Mouse (Mus musculus): ENCODE results near the gene Kif16b. TPM values are rescaled to one million over a fixed set of nuclear protein-coding genes. Genes with fewer than 3 reads are reported as not detected.
A peak's percentile ranks its signal among the peaks of the same experiment; 100 is the strongest.

Kif16b gene
- polyA plus RNA-seq, 1 experiment from 2014 or later = 3.9 TPM

DNA sequence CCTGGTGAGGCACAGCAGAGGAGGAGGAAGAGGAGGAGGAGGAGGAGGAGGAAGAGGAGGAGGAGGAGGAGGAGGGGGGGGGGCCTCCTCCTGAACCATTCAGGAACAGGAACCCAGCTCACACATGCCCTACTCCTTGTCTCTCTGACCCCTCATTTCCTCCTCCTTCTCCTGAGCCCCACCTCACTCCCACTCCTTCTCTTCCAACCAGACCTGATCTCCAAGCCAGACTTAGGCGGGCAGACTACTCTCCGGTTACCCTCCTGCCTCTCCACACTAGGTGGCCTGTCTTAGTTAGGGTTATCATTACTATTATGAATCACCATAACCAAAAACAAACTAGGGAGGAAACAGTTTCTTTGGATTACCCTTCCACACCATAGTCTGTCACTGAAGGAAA, 10.0 kb downstream of the Kif16b start:
- Histone ChIP-seq H3K27me3 (no peaks in the 10 kb centered on the region), H3K36me3 (no peaks in the 10 kb centered on the region), H3K4me1 (replicated peaks) (no peaks in the 10 kb centered on the region), H3K27ac (no peak overlapping the region), H3K4me2 (replicated peaks) (no peak overlapping the region), H3K4me3 (replicated peaks) (no peak overlapping the region), H3K9ac (replicated peaks) (no peak overlapping the region), H3K9me3 (no peaks in the 10 kb centered on the region)
- ATAC-seq = no peak
- 75% methylated on average over 2 of the region's 2 CpGs for WGBS

DNA sequence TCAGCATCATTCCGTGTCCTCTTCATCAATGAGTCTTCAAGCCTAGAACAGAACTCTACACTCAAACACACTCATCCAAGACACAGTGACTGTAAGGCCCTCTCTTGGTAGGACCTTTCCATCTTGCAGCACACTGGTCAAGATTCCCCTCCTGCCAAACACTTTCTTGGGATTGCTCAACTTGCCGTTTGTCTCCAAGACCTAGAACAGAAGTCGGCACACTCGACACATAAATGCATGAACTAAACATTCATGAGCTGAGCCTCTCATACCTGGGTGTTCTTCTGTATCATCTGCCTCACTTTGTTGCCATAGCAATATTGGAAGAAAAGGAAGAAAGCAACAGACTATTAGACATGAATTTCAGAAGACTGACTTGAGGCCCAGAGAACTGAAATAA, 16.9 kb downstream of the Kif16b start:
- Histone ChIP-seq H3K9me3 (no peaks in the 10 kb centered on the region), H3K9ac (replicated peaks) (no peak overlapping the region), H3K27ac (no peak overlapping the region), H3K4me1 (replicated peaks) (no peaks in the 10 kb centered on the region), H3K36me3 (no peaks in the 10 kb centered on the region), H3K4me2 (replicated peaks) (no peak overlapping the region), H3K27me3 (no peaks in the 10 kb centered on the region), H3K4me3 (replicated peaks) (no peak overlapping the region)
- no peak for ATAC-seq
- WGBS = 97% methylated on average over 4 of the region's 4 CpGs

DNA sequence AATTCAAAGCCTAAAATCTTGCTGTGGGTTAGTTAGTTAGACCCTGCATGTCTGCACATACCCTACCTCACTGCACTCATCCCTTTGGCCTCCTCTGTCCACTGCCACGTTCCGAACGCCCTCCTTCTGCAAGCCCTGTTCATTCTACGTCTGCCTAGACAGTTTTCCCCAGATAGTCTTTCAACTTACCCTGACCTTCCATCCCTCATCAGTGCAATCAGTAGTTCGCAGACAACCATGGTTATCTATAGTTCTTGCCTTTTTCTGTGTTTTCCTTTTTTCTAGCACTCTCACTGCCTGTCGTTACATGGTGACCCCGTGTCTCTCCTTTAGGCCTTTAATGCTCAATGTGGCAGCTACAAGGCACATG, 17.7 kb downstream of the Kif16b start:
- H3K27ac ChIP-seq = no peak overlapping the region
- ATAC-seq = no peak
- H3K9me3 ChIP-seq = no peaks in the 10 kb centered on the region
- no peaks in the 10 kb centered on the region for H3K27me3 ChIP-seq
- H3K4me2 ChIP-seq (replicated peaks) = no peak overlapping the region
- H3K9ac ChIP-seq (replicated peaks) = no peak overlapping the region
- no peaks in the 10 kb centered on the region for H3K36me3 ChIP-seq
- WGBS = 91% methylated on average over 7 of the region's 7 CpGs
- no peaks in the 10 kb centered on the region for H3K4me1 ChIP-seq (replicated peaks)
- H3K4me3 ChIP-seq (replicated peaks) = no peak overlapping the region

DNA sequence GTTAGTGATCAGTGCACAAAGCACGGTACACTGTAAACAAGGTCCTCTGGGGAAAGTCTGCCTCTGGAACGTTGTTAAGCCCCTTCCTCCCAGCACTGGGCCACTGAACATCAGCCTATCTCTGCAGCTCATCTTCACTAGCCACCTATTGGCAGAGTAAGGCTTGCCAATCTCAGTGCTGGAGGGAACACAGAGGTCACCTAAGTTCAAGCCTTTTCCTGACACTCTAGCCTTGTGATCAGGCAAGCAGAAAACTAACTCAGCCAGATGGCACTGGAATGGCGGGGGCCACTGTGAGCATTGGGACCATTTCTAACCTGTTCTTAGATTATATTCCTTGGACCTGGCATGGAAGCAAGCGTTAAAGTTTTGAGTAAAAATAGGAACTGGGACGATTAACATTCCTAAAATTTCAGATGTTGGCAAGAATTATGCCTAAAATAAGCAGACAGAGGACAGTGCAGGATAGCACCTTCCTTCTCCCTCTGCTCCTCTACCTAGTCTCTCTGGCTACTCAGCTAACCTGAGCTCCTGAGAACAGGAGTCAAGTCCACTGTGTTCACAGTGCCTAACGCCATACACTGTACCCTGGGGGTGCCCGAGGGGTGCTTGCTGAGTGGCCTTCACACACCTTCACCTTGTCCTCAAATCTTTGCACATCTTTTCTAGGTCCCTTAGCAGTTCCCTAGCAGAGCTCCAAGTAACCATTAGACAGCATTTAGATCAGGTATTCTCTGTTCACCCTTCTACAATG, 18.3 kb downstream of the Kif16b start:
- WGBS = 58% methylated on average over 7 of the region's 7 CpGs

DNA sequence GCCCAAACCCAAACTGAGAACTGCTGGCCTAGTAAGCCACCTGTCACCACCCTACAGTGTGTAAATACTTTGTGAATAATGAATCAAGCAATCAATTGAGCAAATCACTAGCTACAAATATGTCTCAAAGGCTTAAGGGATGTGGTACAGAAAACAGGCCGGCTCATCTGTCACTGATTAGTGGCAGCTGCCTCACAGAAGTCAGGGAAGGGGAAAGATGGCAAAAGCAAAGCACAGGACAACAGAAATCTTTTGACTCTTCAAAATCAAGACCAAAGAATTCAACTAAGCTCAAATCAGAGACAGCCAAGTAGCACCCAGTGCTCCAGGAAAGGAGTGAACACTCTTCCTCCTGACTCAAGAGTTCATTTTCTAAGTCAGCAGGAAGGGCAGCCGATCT, 18.9 kb downstream of the Kif16b start:
- H3K36me3 ChIP-seq = no peaks in the 10 kb centered on the region
- no peak overlapping the region for H3K4me2 ChIP-seq (replicated peaks)
- no peak for ATAC-seq
- H3K9me3 ChIP-seq = no peaks in the 10 kb centered on the region
- H3K9ac ChIP-seq (replicated peaks) = no peak overlapping the region
- H3K4me3 ChIP-seq (replicated peaks) = no peak overlapping the region
- WGBS = 47% methylated on average over 2 of the region's 2 CpGs
- no peaks in the 10 kb centered on the region for H3K27me3 ChIP-seq
- H3K4me1 ChIP-seq (replicated peaks) = no peaks in the 10 kb centered on the region
- H3K27ac ChIP-seq = no peak overlapping the region

More for the DNA sequence above, 18.3 kb downstream of the Kif16b start:
- Histone ChIP-seq H3K27ac (no peak overlapping the region), H3K27me3 (no peaks in the 10 kb centered on the region), H3K9ac (replicated peaks) (no peak overlapping the region), H3K4me2 (replicated peaks) (no peak overlapping the region), H3K9me3 (no peaks in the 10 kb centered on the region), H3K36me3 (no peaks in the 10 kb centered on the region), H3K4me3 (replicated peaks) (no peak overlapping the region), H3K4me1 (replicated peaks) (no peaks in the 10 kb centered on the region)
- ATAC-seq = 0 out of 2 replicates have a peak, but pooled peaks have one; percentile 45

DNA sequence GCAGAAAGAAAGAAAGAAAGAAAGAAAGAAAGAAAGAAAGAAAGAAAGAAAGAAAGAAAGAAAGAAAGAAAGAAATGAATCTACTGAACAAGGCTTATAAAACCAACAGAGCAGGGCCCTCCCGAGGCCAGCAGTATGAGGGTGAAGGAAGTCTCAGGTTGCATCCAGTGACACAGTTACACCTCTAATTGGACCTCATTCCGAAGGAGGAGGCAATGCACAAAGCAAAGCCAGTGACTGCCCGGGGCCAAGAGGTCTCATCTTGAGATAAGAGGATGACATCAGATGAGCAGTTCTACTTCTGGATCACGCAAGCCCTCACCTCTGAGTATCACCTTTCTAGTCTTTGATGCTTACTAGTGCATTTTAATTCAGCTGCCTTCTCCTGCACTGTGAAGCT, 20.2 kb downstream of the Kif16b start:
- 66% methylated on average over 4 of the region's 4 CpGs for WGBS
- no peak for ATAC-seq
- Histone ChIP-seq H3K36me3 (no peaks in the 10 kb centered on the region), H3K9me3 (no peaks in the 10 kb centered on the region), H3K9ac (replicated peaks) (no peak overlapping the region), H3K4me2 (replicated peaks) (no peak overlapping the region), H3K4me1 (replicated peaks) (no peaks in the 10 kb centered on the region), H3K27ac (no peak overlapping the region), H3K4me3 (replicated peaks) (no peak overlapping the region), H3K27me3 (no peaks in the 10 kb centered on the region)

DNA sequence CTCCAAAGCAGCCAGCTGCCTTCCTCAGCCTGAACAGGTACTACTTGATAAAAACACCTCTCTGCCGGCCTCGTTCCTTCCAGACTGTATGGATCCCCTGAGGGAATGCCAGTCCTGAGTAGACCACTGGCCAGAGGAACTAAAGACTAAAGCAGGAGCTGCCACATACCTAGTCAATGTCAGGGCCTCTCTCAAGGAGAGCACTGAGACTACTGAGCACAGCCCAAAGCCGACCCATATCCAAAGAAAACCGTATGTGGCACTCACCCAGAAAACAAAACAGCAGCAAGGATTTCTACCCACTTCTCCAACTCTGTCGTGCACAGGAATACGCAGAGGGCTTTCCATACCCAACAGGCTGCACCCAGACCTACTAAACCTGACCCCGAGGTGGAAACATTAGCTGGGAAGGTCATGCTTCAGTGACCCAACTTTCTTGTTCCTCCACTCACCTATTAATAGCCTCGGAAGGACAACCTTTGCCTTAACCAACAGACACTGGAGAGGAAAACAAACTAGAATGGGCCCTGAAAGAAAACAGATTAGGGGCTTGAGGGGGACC, 22.0 kb downstream of the Kif16b start:
- Histone ChIP-seq H3K36me3 (no peaks in the 10 kb centered on the region), H3K9ac (replicated peaks) (no peak overlapping the region), H3K27ac (no peak overlapping the region), H3K27me3 (no peaks in the 10 kb centered on the region), H3K4me2 (replicated peaks) (no peak overlapping the region), H3K4me3 (replicated peaks) (no peak overlapping the region), H3K4me1 (replicated peaks) (no peaks in the 10 kb centered on the region), H3K9me3 (no peaks in the 10 kb centered on the region)
- WGBS = 77% methylated on average over 8 of the region's 8 CpGs
- no peak for ATAC-seq

DNA sequence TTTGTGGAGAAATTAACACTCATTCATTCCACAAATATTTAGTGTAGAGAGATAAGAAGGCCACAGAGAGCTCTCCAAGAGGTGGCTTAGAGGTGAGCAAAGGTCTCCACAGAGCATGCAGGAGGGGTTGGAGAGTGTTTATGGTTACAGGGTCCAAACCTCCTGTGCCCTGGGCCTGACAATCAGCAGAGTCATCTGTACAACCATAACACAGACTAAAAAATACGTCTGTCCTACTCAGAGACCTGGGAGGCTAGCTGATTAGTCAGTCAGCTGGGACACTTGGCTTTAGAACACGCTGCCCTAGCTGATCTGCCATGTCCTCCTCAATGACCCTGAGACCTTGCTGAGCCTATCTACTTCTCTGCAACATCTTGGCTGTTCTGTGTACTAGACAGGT, 24.7 kb downstream of the Kif16b start:
- no peaks in the 10 kb centered on the region for H3K4me1 ChIP-seq (replicated peaks)
- no peaks in the 10 kb centered on the region for H3K36me3 ChIP-seq
- 77% methylated on average over 2 of the region's 2 CpGs for WGBS
- H3K4me2 ChIP-seq (replicated peaks) = no peak overlapping the region
- H3K4me3 ChIP-seq (replicated peaks) = no peak overlapping the region
- no peak overlapping the region for H3K9ac ChIP-seq (replicated peaks)
- ATAC-seq = no peak
- no peak overlapping the region for H3K27ac ChIP-seq
- no peaks in the 10 kb centered on the region for H3K9me3 ChIP-seq
- H3K27me3 ChIP-seq = no peaks in the 10 kb centered on the region

DNA sequence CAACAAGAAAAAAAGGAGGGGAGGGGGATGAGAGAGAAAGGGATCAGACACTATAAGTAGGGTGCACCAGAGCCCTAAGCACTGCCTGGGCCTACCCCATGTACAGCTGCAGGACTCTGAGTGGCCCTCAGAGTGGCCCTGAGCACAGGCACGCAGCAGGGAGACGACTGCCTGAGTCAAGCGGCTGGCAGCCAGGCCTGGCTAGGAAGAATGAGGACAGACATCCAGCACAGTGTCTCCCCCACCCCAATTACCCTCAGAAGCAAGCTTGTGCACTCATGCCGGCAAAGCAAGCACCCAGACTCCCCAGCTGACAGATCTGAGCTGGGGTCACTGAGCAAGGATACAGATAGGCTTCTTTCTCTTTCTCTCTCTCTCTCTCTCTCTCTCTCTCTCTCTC, 25.4 kb downstream of the Kif16b start:
- no peaks in the 10 kb centered on the region for H3K4me1 ChIP-seq (replicated peaks)
- no peaks in the 10 kb centered on the region for H3K36me3 ChIP-seq
- no peak overlapping the region for H3K9ac ChIP-seq (replicated peaks)
- H3K4me3 ChIP-seq (replicated peaks) = no peak overlapping the region
- no peak overlapping the region for H3K4me2 ChIP-seq (replicated peaks)
- ATAC-seq = no peak
- no peaks in the 10 kb centered on the region for H3K27me3 ChIP-seq
- H3K27ac ChIP-seq = no peak overlapping the region
- H3K9me3 ChIP-seq = no peaks in the 10 kb centered on the region
- 55% methylated on average over 4 of the region's 4 CpGs for WGBS

DNA sequence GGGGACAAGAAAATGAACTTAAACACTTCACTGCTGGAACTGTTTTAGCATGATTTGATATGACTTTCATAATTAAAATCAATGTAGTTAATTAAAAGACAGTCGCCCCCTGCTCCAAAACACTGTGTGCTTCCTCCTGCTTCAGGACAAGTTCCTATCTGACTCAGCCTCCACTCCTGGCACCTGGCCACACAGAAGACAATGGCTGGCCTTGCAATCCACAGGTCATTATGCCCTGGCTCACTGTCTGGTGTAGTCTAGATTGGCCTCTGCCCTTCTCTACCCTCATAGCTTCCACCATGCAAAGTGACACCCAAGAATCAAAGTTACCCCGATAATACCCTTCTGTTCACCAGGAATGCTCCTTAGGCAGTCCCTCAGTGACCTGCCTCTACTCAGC, 26.8 kb downstream of the Kif16b start:
- Histone ChIP-seq H3K27ac (no peak overlapping the region), H3K27me3 (no peaks in the 10 kb centered on the region), H3K9ac (replicated peaks) (no peak overlapping the region), H3K9me3 (no peaks in the 10 kb centered on the region), H3K36me3 (no peaks in the 10 kb centered on the region), H3K4me3 (replicated peaks) (no peak overlapping the region), H3K4me2 (replicated peaks) (no peak overlapping the region), H3K4me1 (replicated peaks) (no peaks in the 10 kb centered on the region)
- 86% methylated on average over 2 of the region's 2 CpGs for WGBS
- ATAC-seq = no peak

DNA sequence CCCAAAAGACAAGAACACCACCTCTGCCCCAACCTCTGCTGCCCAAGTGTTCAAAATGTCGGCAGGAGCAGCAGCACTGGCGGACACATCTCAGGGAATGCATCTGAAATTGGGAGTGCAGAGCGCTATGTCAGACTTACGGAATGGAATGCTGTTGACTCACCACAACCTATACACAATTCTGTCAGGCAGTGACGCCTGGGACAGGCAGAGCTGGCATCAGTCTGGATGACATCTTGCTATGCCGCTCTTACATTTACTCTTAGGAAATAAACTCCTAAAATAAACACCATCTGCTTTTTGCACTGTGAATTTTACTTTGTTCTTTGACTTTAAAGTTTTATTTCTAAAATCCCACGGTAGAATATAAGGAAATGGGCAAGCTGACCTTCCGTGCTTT, 31.3 kb downstream of the Kif16b start:
- Histone ChIP-seq H3K27ac (no peak overlapping the region), H3K36me3 (0 out of 2 replicates have a peak, but pooled peaks cover under 1% of the 10 kb centered on the region), H3K4me3 (replicated peaks) (no peak overlapping the region), H3K9me3 (no peaks in the 10 kb centered on the region), H3K9ac (replicated peaks) (no peak overlapping the region), H3K4me2 (replicated peaks) (no peak overlapping the region), H3K27me3 (no peaks in the 10 kb centered on the region), H3K4me1 (replicated peaks) (no peaks in the 10 kb centered on the region)
- 94% methylated on average over 8 of the region's 8 CpGs for WGBS
- ATAC-seq = no peak

DNA sequence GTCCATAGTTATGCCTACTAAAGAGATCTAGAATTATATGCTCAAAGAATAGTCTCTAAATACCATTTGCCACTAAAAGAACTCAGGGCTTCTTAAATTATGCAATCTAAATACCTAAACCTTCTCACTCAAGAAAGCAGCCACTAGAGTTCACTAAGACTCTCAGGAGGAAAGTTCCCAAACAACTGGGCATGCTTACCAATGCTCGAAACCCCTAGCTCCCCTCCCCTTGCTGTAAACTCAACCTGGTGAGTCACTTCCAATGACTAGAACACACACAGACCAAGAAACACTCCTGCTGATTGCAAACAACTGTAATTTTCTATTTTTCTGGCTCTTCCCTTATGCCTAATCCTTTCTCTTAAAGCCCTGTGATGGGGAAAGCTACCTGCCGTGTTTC, 33.9 kb downstream of the Kif16b start:
- 88% methylated on average over 2 of the region's 2 CpGs for WGBS
- Histone ChIP-seq H3K36me3 (0 out of 2 replicates have a peak, but pooled peaks cover 7% of the 10 kb centered on the region), H3K9me3 (no peaks in the 10 kb centered on the region), H3K4me1 (replicated peaks) (no peaks in the 10 kb centered on the region), H3K4me3 (replicated peaks) (no peak overlapping the region), H3K27ac (no peak overlapping the region), H3K9ac (replicated peaks) (no peak overlapping the region), H3K4me2 (replicated peaks) (no peak overlapping the region), H3K27me3 (no peaks in the 10 kb centered on the region)
- no peak for ATAC-seq

DNA sequence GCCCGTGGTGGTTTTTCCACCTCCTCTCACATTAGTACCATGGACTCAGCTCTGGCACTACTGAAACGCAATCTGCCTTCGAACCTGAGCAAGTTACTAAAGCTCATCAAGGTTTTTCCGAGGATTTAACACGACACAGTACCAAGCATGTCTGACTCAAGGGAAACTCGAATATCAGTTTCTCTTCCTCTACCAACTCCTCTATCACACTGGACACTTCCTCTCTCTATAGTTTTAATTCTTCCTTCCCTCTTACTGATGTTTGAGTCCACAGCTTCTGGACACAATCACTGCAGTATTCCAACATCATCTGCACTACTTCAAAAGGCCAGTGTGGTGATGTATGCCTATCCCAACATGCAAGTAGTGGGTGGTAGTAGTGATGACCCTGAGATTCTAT, 40.3 kb downstream of the Kif16b start:
- Histone ChIP-seq H3K27me3 (no peaks in the 10 kb centered on the region), H3K4me1 (replicated peaks) (no peaks in the 10 kb centered on the region), H3K36me3 (0 out of 2 replicates have a peak, but pooled peaks cover 11% of the 10 kb centered on the region), H3K4me2 (replicated peaks) (no peak overlapping the region), H3K27ac (no peak overlapping the region), H3K9me3 (no peaks in the 10 kb centered on the region), H3K9ac (replicated peaks) (no peak overlapping the region), H3K4me3 (replicated peaks) (no peak overlapping the region)
- ATAC-seq = no peak
- 84% methylated on average over 6 of the region's 6 CpGs for WGBS

Data from midbrain, embryonic 13.5 days (tissue).